Mouse (Mus musculus) testis, adult 2 months (tissue): ENCODE measurements around the gene Dnaic2. TPM values are rescaled to one million over a fixed set of nuclear protein-coding genes. Genes with fewer than 3 reads are reported as not detected.

Experiments
- H3K27ac ChIP-seq: fragments of 200-500 bp; 2 replicates; pipeline ENCODE4 v1.5.1; 2012; ENCODE audit warnings: low read depth, low read length; ENCODE audit not compliant: control insufficient read depth, insufficient read depth
- H3K27me3 ChIP-seq: fragments of 200-500 bp; 2 replicates; pipeline ENCODE4 v1.6.1; 2012; ENCODE audit warnings: mild to moderate bottlenecking, low read length, moderate library complexity; ENCODE audit not compliant: control insufficient read depth, insufficient read depth
- H3K36me3 ChIP-seq: fragments of 200-500 bp; 2 replicates; pipeline ENCODE4 v1.6.1; 2012; ENCODE audit warnings: mild to moderate bottlenecking, low read length; ENCODE audit not compliant: control insufficient read depth, insufficient read depth
- H3K4me1 ChIP-seq: fragments of 200-500 bp; 2 replicates; pipeline ENCODE4 v1.6.1; 2012; ENCODE audit warnings: low read length; ENCODE audit not compliant: control insufficient read depth, insufficient read depth
- H3K4me3 ChIP-seq: fragments of 200-500 bp; 2 replicates; pipeline ENCODE4 v1.5.1; 2012; ENCODE audit warnings: low read depth, mild to moderate bottlenecking, low read length, moderate library complexity, mixed read lengths; ENCODE audit not compliant: control insufficient read depth
- CTCF ChIP-seq: fragments of 200-500 bp; IDR thresholded peaks from 2 replicates; pipeline ENCODE4 v1.5.1; 2012; ENCODE audit warnings: low read depth, mild to moderate bottlenecking, inconsistent platforms, low read length, moderate library complexity; ENCODE audit not compliant: control insufficient read depth, insufficient read depth, insufficient replicate concordance
- POLR2A ChIP-seq: fragments of 200-500 bp; IDR thresholded peaks from 2 replicates; pipeline ENCODE4 v1.6.1; 2012; ENCODE audit warnings: low read depth, mild to moderate bottlenecking, inconsistent platforms, low read length, moderate library complexity; ENCODE audit not compliant: control insufficient read depth
- polyA plus RNA-seq: library from polyadenylated mRNA; depleted of rRNA; stranded (reverse); fragments of >200 nt; gene quantifications from 2 replicates; pipeline ENCODE4 v1.2.3, GENCODE M21; 2012; rRNA removed

The Dnaic2 gene
- 57.5 and 61.2 TPM in 2 replicates for polyA plus RNA-seq

DNA sequence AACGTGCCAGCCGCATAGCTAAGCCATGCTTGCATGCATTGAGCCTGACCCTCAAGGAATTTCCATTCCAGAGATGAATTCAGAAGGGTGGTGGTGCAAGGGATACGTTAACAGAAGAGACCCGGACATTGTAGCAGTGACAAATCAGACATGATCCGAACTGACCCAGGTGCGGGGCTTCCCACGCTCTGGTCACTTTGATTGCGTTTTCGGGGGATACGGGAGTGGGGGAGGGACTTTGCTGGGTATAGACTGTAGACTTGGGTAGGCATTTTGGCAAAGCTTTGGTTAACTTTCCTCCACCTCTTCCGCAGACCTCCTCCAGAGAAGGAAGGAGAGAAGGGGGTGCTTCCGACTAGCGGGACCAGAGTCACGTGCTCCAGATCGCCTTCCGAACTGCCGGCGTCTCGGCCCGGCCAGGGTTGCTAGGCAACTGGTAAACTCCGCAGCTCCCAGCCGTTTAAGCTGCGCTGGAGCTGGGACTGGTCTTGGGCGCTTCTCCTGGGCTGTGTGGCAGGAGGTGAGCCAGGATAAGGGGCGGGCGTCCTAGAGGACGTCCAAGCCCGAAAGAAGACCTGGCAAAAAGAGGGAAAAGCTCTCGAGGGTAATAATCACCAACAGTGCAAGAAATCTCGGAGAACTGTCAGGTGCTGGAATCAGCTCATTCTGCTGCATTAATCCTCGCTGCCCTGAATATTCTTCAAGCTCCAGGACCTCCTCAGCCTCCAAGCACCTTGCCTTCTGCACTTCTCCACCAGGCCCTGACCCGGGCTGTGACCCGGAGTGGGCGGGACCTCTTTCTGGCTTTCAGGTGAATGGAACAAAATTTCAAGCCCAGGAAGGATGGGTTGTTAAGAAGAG, at the start of gene Dnaic2:
Gene Dnaic2, plus strand, starts transcription at position 444 of the 861 bp plus-strand sequence.
- Histone ChIP-seq H3K27ac (no peak within 1 kb of the TSS), H3K4me1 (peaks cover 10% of the 10 kb centered on the region), H3K36me3 (no peaks in the 10 kb centered on the region)

GRCm38 (mm10) chr11:114679582-114679981, 47.6 kb upstream of the Dnaic2 start:
- no peak for TF ChIP-seq POLR2A
- TF ChIP-seq CTCF: no peak
- peaks cover 19% of the 10 kb centered on the region for H3K4me1 ChIP-seq
- H3K27ac ChIP-seq: no peak overlapping the region; the same call in none of the 2 replicates

More for the DNA sequence above, at the start of gene Dnaic2:
- Histone ChIP-seq H3K4me3 (peak within 1 kb of the TSS; percentile 81), H3K27me3 (no peaks in the 10 kb centered on the region)
- TF ChIP-seq CTCF (no peak), POLR2A (peak; percentile 40; the same call in 1 of the 2 replicates)

GRCm38 (mm10) chr11:114680291-114680690, 46.9 kb upstream of the Dnaic2 start:
- Histone ChIP-seq H3K27me3 (no peaks in the 10 kb centered on the region), H3K27ac (no peak overlapping the region), H3K4me3 (no peak overlapping the region), H3K36me3 (no peaks in the 10 kb centered on the region), H3K4me1 (peaks cover 19% of the 10 kb centered on the region)
- no peak for TF ChIP-seq POLR2A
- TF ChIP-seq CTCF: no peak

More at GRCm38 (mm10) chr11:114679582-114679981, 47.6 kb upstream of the Dnaic2 start:
- Histone ChIP-seq H3K27me3 (no peaks in the 10 kb centered on the region), H3K36me3 (no peaks in the 10 kb centered on the region), H3K4me3 (no peak overlapping the region)

GRCm38 (mm10) chr11:114681054-114681453, 46.2 kb upstream of the Dnaic2 start:
- H3K36me3 ChIP-seq: no peaks in the 10 kb centered on the region
- no peak overlapping the region for H3K4me3 ChIP-seq
- peaks cover 15% of the 10 kb centered on the region for H3K4me1 ChIP-seq
- H3K27ac ChIP-seq: no peak overlapping the region
- TF ChIP-seq CTCF (no peak), POLR2A (no peak)
- no peaks in the 10 kb centered on the region for H3K27me3 ChIP-seq

- Histone ChIP-seq H3K4me1 (peaks cover 11% of the 10 kb centered on the region), H3K4me3 (no peak overlapping the region), H3K27ac (no peak overlapping the region), H3K27me3 (no peaks in the 10 kb centered on the region), H3K36me3 (no peaks in the 10 kb centered on the region)
- TF ChIP-seq CTCF: no peak
- no peak for TF ChIP-seq POLR2A
Observed at GRCm38 (mm10) chr11:114682321-114682900, 44.8 kb upstream of the Dnaic2 start.

GRCm38 (mm10) chr11:114683029-114683721, 44.0 kb upstream of the Dnaic2 start:
- Histone ChIP-seq H3K27me3 (no peaks in the 10 kb centered on the region), H3K4me3 (no peak overlapping the region), H3K36me3 (no peaks in the 10 kb centered on the region), H3K4me1 (peaks cover 11% of the 10 kb centered on the region), H3K27ac (no peak overlapping the region)
- TF ChIP-seq POLR2A (no peak), CTCF (no peak)
